Mouse (Mus musculus): ENCODE data around the gene Spty2d1. TPM values are rescaled to one million over a fixed set of nuclear protein-coding genes. Genes with fewer than 3 reads are reported as not detected.
"Not testable (repeated sequence)": the region's sequence is repeated elsewhere in the genome, so short reads cannot be mapped to it uniquely, and the experiment has no call there.

The Spty2d1 gene
- polyA plus RNA-seq, 1 experiment from 2014 or later, result 15.6 TPM

GRCm38 (mm10) chr7:47027520-47027919 is 19.3 kb upstream of the Spty2d1 start:
- Histone ChIP-seq H3K4me3 (ENCODE audit: low read depth, low read length) (no peak overlapping the region), H3K9ac (ENCODE audit: low read depth, low read length) (no peak overlapping the region), H3K4me2 (no peak overlapping the region), H3K9me3 (replicated peaks; ENCODE audit: control insufficient read depth, low read length) (no peaks in the 10 kb centered on the region), H3K36me3 (ENCODE audit: control insufficient read depth, insufficient read depth, low read length) (no peaks in the 10 kb centered on the region), H3K4me1 (ENCODE audit: control insufficient read depth, insufficient read depth, low read length) (no peaks in the 10 kb centered on the region), H3K27ac (ENCODE audit: low read depth, low read length) (no peak overlapping the region), H3K27me3 (ENCODE audit: control insufficient read depth, insufficient read depth, low read length) (no peaks in the 10 kb centered on the region)
- WGBS (ENCODE audit: insufficient replicate concordance), result 84% methylated on average over 1 of the region's 1 CpGs
- no peak for ATAC-seq (replicated peaks; ENCODE audit: insufficient number of reproducible peaks, low FRiP score, low TSS enrichment)

- H3K4me2 ChIP-seq; ATAC-seq (replicated peaks; ENCODE audit: insufficient number of reproducible peaks, low FRiP score, low TSS enrichment); H3K27ac ChIP-seq (ENCODE audit: low read depth, low read length); H3K4me1 ChIP-seq (ENCODE audit: control insufficient read depth, insufficient read depth, low read length); H3K4me3 ChIP-seq (ENCODE audit: low read depth, low read length); H3K27me3 ChIP-seq (ENCODE audit: control insufficient read depth, insufficient read depth, low read length); H3K9ac ChIP-seq (ENCODE audit: low read depth, low read length); H3K36me3 ChIP-seq (ENCODE audit: control insufficient read depth, insufficient read depth, low read length); H3K9me3 ChIP-seq (replicated peaks; ENCODE audit: control insufficient read depth, low read length): not testable (repeated sequence)
- WGBS (ENCODE audit: insufficient replicate concordance), result 88% methylated on average over 3 of the region's 3 CpGs
These were observed 18.7 kb upstream of the Spty2d1 start for GRCm38 (mm10) chr7:47026899-47027298.

- Histone ChIP-seq H3K4me2 (no peak overlapping the region), H3K27me3 (ENCODE audit: control insufficient read depth, insufficient read depth, low read length) (no peaks in the 10 kb centered on the region), H3K9me3 (replicated peaks; ENCODE audit: control insufficient read depth, low read length) (no peaks in the 10 kb centered on the region), H3K4me3 (ENCODE audit: low read depth, low read length) (no peak overlapping the region), H3K36me3 (ENCODE audit: control insufficient read depth, insufficient read depth, low read length) (no peaks in the 10 kb centered on the region), H3K4me1 (ENCODE audit: control insufficient read depth, insufficient read depth, low read length) (no peaks in the 10 kb centered on the region), H3K9ac (ENCODE audit: low read depth, low read length) (no peak overlapping the region), H3K27ac (ENCODE audit: low read depth, low read length) (no peak overlapping the region)
- no peak for ATAC-seq (replicated peaks; ENCODE audit: insufficient number of reproducible peaks, low FRiP score, low TSS enrichment)
- WGBS (ENCODE audit: insufficient replicate concordance), result 69% methylated on average over 9 of the region's 9 CpGs
These were observed 17.2 kb upstream of the Spty2d1 start for GRCm38 (mm10) chr7:47025429-47025828.

GRCm38 (mm10) chr7:47024454-47024853 is 16.2 kb upstream of the Spty2d1 start:
- ATAC-seq (replicated peaks; ENCODE audit: insufficient number of reproducible peaks, low FRiP score, low TSS enrichment), result no peak
- no peak overlapping the region for H3K4me2 ChIP-seq
- 85% methylated on average over 7 of the region's 7 CpGs for WGBS (ENCODE audit: insufficient replicate concordance)

GRCm38 (mm10) chr7:47023530-47023929 is 15.3 kb upstream of the Spty2d1 start:
- ATAC-seq (replicated peaks; ENCODE audit: insufficient number of reproducible peaks, low FRiP score, low TSS enrichment), result no peak

More at GRCm38 (mm10) chr7:47024454-47024853, 16.2 kb upstream of the Spty2d1 start:
- no peak overlapping the region for H3K9ac ChIP-seq (ENCODE audit: low read depth, low read length)
- no peak overlapping the region for H3K27ac ChIP-seq (ENCODE audit: low read depth, low read length)
- H3K36me3 ChIP-seq (ENCODE audit: control insufficient read depth, insufficient read depth, low read length), result no peaks in the 10 kb centered on the region
- no peaks in the 10 kb centered on the region for H3K4me1 ChIP-seq (ENCODE audit: control insufficient read depth, insufficient read depth, low read length)
- no peak overlapping the region for H3K4me3 ChIP-seq (ENCODE audit: low read depth, low read length)
- H3K9me3 ChIP-seq (replicated peaks; ENCODE audit: control insufficient read depth, low read length), result no peaks in the 10 kb centered on the region
- H3K27me3 ChIP-seq (ENCODE audit: control insufficient read depth, insufficient read depth, low read length), result no peaks in the 10 kb centered on the region

GRCm38 (mm10) chr7:47022482-47022881 is 14.3 kb upstream of the Spty2d1 start:
- no peak for ATAC-seq (replicated peaks; ENCODE audit: insufficient number of reproducible peaks, low FRiP score, low TSS enrichment)
- Histone ChIP-seq H3K36me3 (ENCODE audit: control insufficient read depth, insufficient read depth, low read length) (no peaks in the 10 kb centered on the region), H3K9ac (ENCODE audit: low read depth, low read length) (no peak overlapping the region), H3K27ac (ENCODE audit: low read depth, low read length) (no peak overlapping the region), H3K4me3 (ENCODE audit: low read depth, low read length) (no peak overlapping the region), H3K4me2 (no peak overlapping the region), H3K9me3 (replicated peaks; ENCODE audit: control insufficient read depth, low read length) (no peaks in the 10 kb centered on the region), H3K27me3 (ENCODE audit: control insufficient read depth, insufficient read depth, low read length) (no peaks in the 10 kb centered on the region), H3K4me1 (ENCODE audit: control insufficient read depth, insufficient read depth, low read length) (no peaks in the 10 kb centered on the region)
- 57% methylated on average over 8 of the region's 8 CpGs for WGBS (ENCODE audit: insufficient replicate concordance)

More at GRCm38 (mm10) chr7:47023530-47023929, 15.3 kb upstream of the Spty2d1 start:
- no peak overlapping the region for H3K9ac ChIP-seq (ENCODE audit: low read depth, low read length)
- H3K36me3 ChIP-seq (ENCODE audit: control insufficient read depth, insufficient read depth, low read length), result no peaks in the 10 kb centered on the region
- H3K27ac ChIP-seq (ENCODE audit: low read depth, low read length), result no peak overlapping the region
- 12% methylated on average over 6 of the region's 6 CpGs for WGBS (ENCODE audit: insufficient replicate concordance)
- no peaks in the 10 kb centered on the region for H3K9me3 ChIP-seq (replicated peaks; ENCODE audit: control insufficient read depth, low read length)
- H3K27me3 ChIP-seq (ENCODE audit: control insufficient read depth, insufficient read depth, low read length), result no peaks in the 10 kb centered on the region
- H3K4me3 ChIP-seq (ENCODE audit: low read depth, low read length), result no peak overlapping the region
- no peaks in the 10 kb centered on the region for H3K4me1 ChIP-seq (ENCODE audit: control insufficient read depth, insufficient read depth, low read length)
- H3K4me2 ChIP-seq, result no peak overlapping the region

- Histone ChIP-seq H3K4me3 (ENCODE audit: low read depth, low read length) (no peak overlapping the region), H3K27ac (ENCODE audit: low read depth, low read length) (no peak overlapping the region), H3K27me3 (ENCODE audit: control insufficient read depth, insufficient read depth, low read length) (no peaks in the 10 kb centered on the region), H3K4me1 (ENCODE audit: control insufficient read depth, insufficient read depth, low read length) (no peaks in the 10 kb centered on the region), H3K4me2 (no peak overlapping the region), H3K9me3 (replicated peaks; ENCODE audit: control insufficient read depth, low read length) (no peaks in the 10 kb centered on the region), H3K36me3 (ENCODE audit: control insufficient read depth, insufficient read depth, low read length) (no peaks in the 10 kb centered on the region), H3K9ac (ENCODE audit: low read depth, low read length) (no peak overlapping the region)
- no peak for ATAC-seq (replicated peaks; ENCODE audit: insufficient number of reproducible peaks, low FRiP score, low TSS enrichment)
- WGBS (ENCODE audit: insufficient replicate concordance), result 7% methylated on average over 8 of the region's 8 CpGs
These were observed 12.7 kb upstream of the Spty2d1 start for GRCm38 (mm10) chr7:47020956-47021355.

GRCm38 (mm10) chr7:47019641-47020040 is 11.4 kb upstream of the Spty2d1 start:
- no peaks in the 10 kb centered on the region for H3K27me3 ChIP-seq (ENCODE audit: control insufficient read depth, insufficient read depth, low read length)
- H3K4me1 ChIP-seq (ENCODE audit: control insufficient read depth, insufficient read depth, low read length), result peaks cover 8% of the 10 kb centered on the region
- no peaks in the 10 kb centered on the region for H3K36me3 ChIP-seq (ENCODE audit: control insufficient read depth, insufficient read depth, low read length)
- WGBS (ENCODE audit: insufficient replicate concordance), result 69% methylated on average over 5 of the region's 5 CpGs
- no peak overlapping the region for H3K9ac ChIP-seq (ENCODE audit: low read depth, low read length)
- no peak overlapping the region for H3K4me2 ChIP-seq
- no peak overlapping the region for H3K27ac ChIP-seq (ENCODE audit: low read depth, low read length)
- no peaks in the 10 kb centered on the region for H3K9me3 ChIP-seq (replicated peaks; ENCODE audit: control insufficient read depth, low read length)
- H3K4me3 ChIP-seq (ENCODE audit: low read depth, low read length), result no peak overlapping the region
- ATAC-seq (replicated peaks; ENCODE audit: insufficient number of reproducible peaks, low FRiP score, low TSS enrichment), result no peak

GRCm38 (mm10) chr7:47017146-47017545 is 8.9 kb upstream of the Spty2d1 start:
- H3K4me3 ChIP-seq (ENCODE audit: low read depth, low read length), result no peak overlapping the region
- no peak overlapping the region for H3K27ac ChIP-seq (ENCODE audit: low read depth, low read length)
- no peaks in the 10 kb centered on the region for H3K36me3 ChIP-seq (ENCODE audit: control insufficient read depth, insufficient read depth, low read length)
- H3K27me3 ChIP-seq (ENCODE audit: control insufficient read depth, insufficient read depth, low read length), result no peaks in the 10 kb centered on the region
- 71% methylated on average over 7 of the region's 7 CpGs for WGBS (ENCODE audit: insufficient replicate concordance)
- ATAC-seq (replicated peaks; ENCODE audit: insufficient number of reproducible peaks, low FRiP score, low TSS enrichment), result no peak
- H3K4me1 ChIP-seq (ENCODE audit: control insufficient read depth, insufficient read depth, low read length), result peaks cover 15% of the 10 kb centered on the region
- no peak overlapping the region for H3K9ac ChIP-seq (ENCODE audit: low read depth, low read length)
- no peaks in the 10 kb centered on the region for H3K9me3 ChIP-seq (replicated peaks; ENCODE audit: control insufficient read depth, low read length)
- H3K4me2 ChIP-seq, result no peak overlapping the region

All from heart, embryonic 11.5 days (tissue).